Mouse (Mus musculus): Measurements from ENCODE around the gene Ubxn4. TPM values are rescaled to one million over a fixed set of nuclear protein-coding genes. Genes with fewer than 3 reads are reported as not detected.

Gene Ubxn4
- polyA plus RNA-seq (2012; rRNA removed) = 23.5 and 23.6 TPM in 2 replicates

GRCm38 (mm10) chr1:128243627-128243995 lies at the start of gene Ubxn4:
Gene Ubxn4, plus strand, starts transcription at chr1:128243964.

GRCm38 (mm10) chr1:128328218-128328617 lies 84.5 kb downstream of the Ubxn4 start, which contains the start of gene Lct:
Gene Lct, minus strand, starts transcription at chr1:128328318.

Other genes with a start within 250 kb of the Ubxn4 start
- 4.9 and 5.3 TPM in 2 replicates for gene Zranb3, start 140.9 kb upstream of the Ubxn4 start, polyA plus RNA-seq (2012; rRNA removed)
- 50.9 and 80.8 TPM in 2 replicates for gene R3hdm1, start 140.7 kb upstream of the Ubxn4 start, polyA plus RNA-seq (2012; rRNA removed)
- gene Lct, start 84.4 kb downstream of the Ubxn4 start, polyA plus RNA-seq (2012; rRNA removed) = 0.17 and 0.38 TPM in 2 replicates
- 14.0 and 21.1 TPM in 2 replicates for gene Mcm6, start 115.7 kb downstream of the Ubxn4 start, polyA plus RNA-seq (2012; rRNA removed)
- 10.2 and 10.3 TPM in 2 replicates for gene Dars, start 173.4 kb downstream of the Ubxn4 start, polyA plus RNA-seq (2012; rRNA removed)

Measured in ovary, adult 2 months (tissue).